Mouse (Mus musculus) cerebellum, adult 2 months (tissue): Measurements from ENCODE around the gene Klhl29. TPM values are rescaled to one million over a fixed set of nuclear protein-coding genes. Genes with fewer than 3 reads are reported as not detected.

ENCODE experiments used
- DNase-seq, 2 experiments: peaks; one replicate each; pipeline ENCODE4 v3.0.0; 2021
- H3K27ac ChIP-seq: fragments of 200-500 bp; 2 replicates; pipeline ENCODE4 v1.5.1; 2012; ENCODE audit warnings: low read length, control low read depth, inconsistent platforms; ENCODE audit not compliant: insufficient read depth
- H3K27me3 ChIP-seq: fragments of 200-500 bp; 2 replicates; pipeline ENCODE4 v1.6.1; 2012; ENCODE audit warnings: inconsistent platforms, mild to moderate bottlenecking, low read length, moderate library complexity; ENCODE audit not compliant: control insufficient read depth, insufficient read depth
- H3K4me1 ChIP-seq: fragments of 200-500 bp; 2 replicates; pipeline ENCODE4 v1.6.1; 2011; ENCODE audit warnings: low read length; ENCODE audit not compliant: control insufficient read depth, insufficient read depth
- H3K4me3 ChIP-seq: fragments of 200-500 bp; replicated peaks from 2 replicates; pipeline ENCODE3; 2011; ENCODE audit warnings: mild to moderate bottlenecking, low read depth, low read length, control low read depth; ENCODE audit not compliant: insufficient read depth
- CTCF ChIP-seq: fragments of 200-500 bp; IDR thresholded peaks from 2 replicates; pipeline ENCODE4 v1.5.1; 2011; ENCODE audit warnings: low read depth, mild to moderate bottlenecking, control low read depth, low read length, moderate library complexity, borderline replicate concordance; ENCODE audit not compliant: insufficient read depth
- POLR2A ChIP-seq: fragments of 200-500 bp; IDR thresholded peaks from 2 replicates; pipeline ENCODE4 v1.6.1; 2011; ENCODE audit warnings: low read length, control low read depth, borderline replicate concordance; ENCODE audit not compliant: insufficient read depth
- WGBS: fragments of 180-500 bp; shearing (Covaris S2); methylation state at CpG from one replicate; pipeline ENCODE4 v1.1.7; 2018; 5-methylcytosine and 5-hydroxymethylcytosine counted together
- polyA plus RNA-seq: library from polyadenylated mRNA; depleted of rRNA; stranded (reverse); fragments of >200 nt; gene quantifications from 2 replicates; pipeline ENCODE4 v1.2.3, GENCODE M21; 2012

Klhl29 gene
- polyA plus RNA-seq, 1 experiment = 15.2 TPM

GRCm38 (mm10) chr12:5331810-5332484 lies 43.5 kb downstream of the Klhl29 start:
- H3K27me3 ChIP-seq = no peaks in the 10 kb centered on the region
- no peak overlapping the region for H3K4me3 ChIP-seq
- no peak overlapping the region for H3K27ac ChIP-seq
- no peak for TF ChIP-seq CTCF
- DNase-seq = no peak
- peaks cover 3% of the 10 kb centered on the region for H3K4me1 ChIP-seq
- WGBS = 82% methylated on average over 13 of the region's 13 CpGs

- Histone ChIP-seq H3K27ac (no peak overlapping the region), H3K27me3 (no peaks in the 10 kb centered on the region), H3K4me3 (no peak overlapping the region), H3K4me1 (peaks cover 3% of the 10 kb centered on the region)
- peak in 1 of 2 experiments; percentile 43 for DNase-seq
- TF ChIP-seq CTCF = no peak
- no peak for TF ChIP-seq POLR2A
- WGBS = 32% methylated on average over 6 of the region's 6 CpGs
These were observed 44.9 kb downstream of the Klhl29 start for GRCm38 (mm10) chr12:5330496-5331070.

GRCm38 (mm10) chr12:5322444-5323087 lies 52.9 kb downstream of the Klhl29 start:
- TF ChIP-seq CTCF (no peak), POLR2A (no peak)
- WGBS = 95% methylated on average over 9 of the region's 9 CpGs
- no peak overlapping the region for H3K4me3 ChIP-seq
- H3K27ac ChIP-seq = no peak overlapping the region
- no peaks in the 10 kb centered on the region for H3K27me3 ChIP-seq
- no peak for DNase-seq
- no peaks in the 10 kb centered on the region; the same call in 1 of the 2 replicates for H3K4me1 ChIP-seq

GRCm38 (mm10) chr12:5321017-5321416 lies 54.5 kb downstream of the Klhl29 start:
- Histone ChIP-seq H3K27ac (no peak overlapping the region), H3K4me3 (no peak overlapping the region), H3K27me3 (no peaks in the 10 kb centered on the region), H3K4me1 (no peaks in the 10 kb centered on the region; the same call in 1 of the 2 replicates)
- TF ChIP-seq POLR2A (no peak), CTCF (no peak)
- 95% methylated on average over 3 of the region's 3 CpGs for WGBS
- DNase-seq = no peak

- no peak overlapping the region for H3K4me3 ChIP-seq
- 44% methylated on average over 12 of the region's 12 CpGs for whole genome bisulfite sequencing
- no peaks in the 10 kb centered on the region for H3K27me3 ChIP-seq
- no peak overlapping the region for H3K27ac ChIP-seq
- no peaks in the 10 kb centered on the region; the same call in 1 of the 2 replicates for H3K4me1 ChIP-seq
- no peak for DNase-seq
- no peak for TF ChIP-seq CTCF
- no peak for TF ChIP-seq POLR2A
These were observed 56.0 kb downstream of the Klhl29 start for GRCm38 (mm10) chr12:5319359-5319973.

- WGBS = 91% methylated on average over 9 of the region's 9 CpGs
- H3K27ac ChIP-seq = no peak overlapping the region
- no peak overlapping the region for H3K4me3 ChIP-seq
- DNase-seq = no peak
- H3K27me3 ChIP-seq = no peaks in the 10 kb centered on the region
- no peaks in the 10 kb centered on the region; the same call in 1 of the 2 replicates for H3K4me1 ChIP-seq
- TF ChIP-seq CTCF (no peak), POLR2A (no peak)
These were observed 59.4 kb downstream of the Klhl29 start for GRCm38 (mm10) chr12:5316029-5316567.

GRCm38 (mm10) chr12:5307923-5308322 lies 67.6 kb downstream of the Klhl29 start:
- TF ChIP-seq POLR2A = no peak
- TF ChIP-seq CTCF = no peak
- H3K27me3 ChIP-seq = no peaks in the 10 kb centered on the region
- H3K27ac ChIP-seq = no peak overlapping the region
- WGBS = 92% methylated on average over 2 of the region's 2 CpGs
- no peak for DNase-seq
- H3K4me1 ChIP-seq = no peaks in the 10 kb centered on the region
- H3K4me3 ChIP-seq = no peak overlapping the region
